Mouse (Mus musculus) embryo, embryonic 9.5 days (tissue): ENCODE measurements around the gene Tatdn2.

Experiments used
- DNase-seq: peaks from one replicate; pipeline ENCODE4 v3.0.0-alpha.2; 2017; ENCODE audit errors: extremely low spot score

Tatdn2 gene

DNA sequence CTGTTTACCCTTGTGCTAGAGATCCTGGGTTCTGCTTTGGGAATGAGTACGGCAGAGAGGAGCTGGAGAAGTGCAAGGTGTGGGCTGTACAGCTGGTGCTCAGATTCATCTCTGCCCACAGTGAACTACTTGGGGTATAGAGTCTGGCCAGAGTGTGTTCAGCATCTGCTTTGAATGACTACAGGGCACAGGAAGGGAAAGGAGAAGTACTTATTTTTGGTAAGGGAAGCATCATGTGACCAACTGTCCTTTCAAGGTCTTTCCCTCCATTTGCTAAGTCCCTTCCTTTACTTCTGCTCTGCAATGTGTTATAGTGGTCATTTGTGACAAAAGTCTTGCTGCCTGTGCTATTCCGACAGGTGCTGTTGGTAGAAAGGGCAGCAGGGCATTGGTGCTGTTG lies 17.4 kb downstream of the Tatdn2 start:
- no peak for DNase-seq

DNA sequence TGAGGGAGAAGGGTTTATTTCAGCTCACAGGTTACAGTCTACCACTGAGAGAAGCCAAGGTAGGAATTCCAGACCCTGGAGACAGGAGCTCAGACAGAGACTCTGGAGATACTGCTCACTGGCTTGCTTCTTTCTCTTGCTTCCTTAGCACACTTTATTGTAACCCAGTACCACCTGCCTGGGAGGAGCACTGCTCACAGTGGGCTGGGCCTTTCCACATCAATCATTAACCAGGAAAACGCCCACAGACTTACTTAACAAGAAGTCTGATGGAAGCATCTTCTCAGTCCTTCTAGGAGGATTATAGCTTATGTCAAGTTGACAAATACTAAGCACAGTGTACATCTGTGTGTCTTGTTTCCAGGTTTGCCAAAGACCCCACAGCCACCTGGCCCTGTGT lies 17.9 kb downstream of the Tatdn2 start:
- no peak for DNase-seq

DNA sequence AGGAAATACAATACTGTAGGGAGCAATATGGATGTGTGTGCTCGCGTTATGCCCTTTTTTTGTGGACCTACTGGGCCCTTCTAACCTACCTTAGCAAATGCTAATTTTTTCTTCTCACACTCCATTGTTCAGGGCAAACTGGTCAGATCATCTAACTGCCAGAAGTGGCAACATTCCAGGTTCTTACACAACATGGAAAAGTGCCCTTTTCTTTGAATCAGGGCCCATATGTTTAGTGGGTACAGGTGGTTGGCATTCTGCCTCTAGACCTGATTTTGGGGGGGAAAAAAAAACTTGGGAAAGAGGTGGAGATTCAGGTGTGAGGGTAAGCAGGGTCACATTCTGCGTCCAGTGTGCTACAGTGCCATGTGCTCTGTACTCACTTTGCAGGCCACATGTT lies 20.7 kb downstream of the Tatdn2 start:
- DNase-seq = no peak

DNA sequence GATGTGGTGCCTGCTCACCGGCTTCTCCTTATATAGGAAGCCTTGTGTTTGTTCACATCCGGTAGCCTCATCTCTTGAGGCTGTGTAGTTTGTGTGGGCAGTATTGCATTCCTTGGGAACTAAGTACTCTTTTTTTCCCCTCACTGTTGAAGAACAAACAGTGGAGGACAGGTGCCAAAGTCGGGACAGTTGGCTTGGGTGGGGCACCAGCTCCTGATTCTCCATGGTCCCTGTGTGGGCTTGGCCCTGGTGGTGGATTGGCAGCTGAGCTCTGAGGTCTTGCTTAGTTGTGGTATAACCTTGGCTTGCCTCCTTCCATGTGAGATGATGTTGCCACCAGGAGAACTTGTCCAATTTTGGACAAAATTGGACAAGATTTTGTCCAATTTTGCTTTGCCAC lies 23.0 kb downstream of the Tatdn2 start, which contains the start of gene Ghrl:
Ghrl (minus strand) TSS at position 3 of the 400 bp plus-strand sequence.
- no peak for DNase-seq

DNA sequence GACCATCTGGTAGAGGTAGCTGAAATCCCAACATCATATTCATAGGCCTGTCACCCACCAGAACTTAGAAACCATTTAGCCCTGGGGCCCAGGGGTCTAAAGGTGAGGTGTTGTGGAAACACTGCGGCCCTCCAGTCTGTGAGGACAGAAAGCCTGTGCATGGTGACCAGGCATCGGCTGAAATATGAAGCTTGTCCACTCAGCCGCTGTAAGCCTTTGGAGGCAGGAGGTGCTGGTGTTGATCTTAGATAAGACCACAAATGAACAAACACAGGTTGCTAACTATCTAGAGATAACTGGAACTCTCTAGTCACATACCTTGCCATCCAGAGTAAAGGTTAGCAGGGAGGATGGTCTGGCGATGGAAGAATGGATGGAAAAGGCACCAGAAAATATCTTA lies 24.2 kb downstream of the Tatdn2 start:
- no peak for DNase-seq

DNA sequence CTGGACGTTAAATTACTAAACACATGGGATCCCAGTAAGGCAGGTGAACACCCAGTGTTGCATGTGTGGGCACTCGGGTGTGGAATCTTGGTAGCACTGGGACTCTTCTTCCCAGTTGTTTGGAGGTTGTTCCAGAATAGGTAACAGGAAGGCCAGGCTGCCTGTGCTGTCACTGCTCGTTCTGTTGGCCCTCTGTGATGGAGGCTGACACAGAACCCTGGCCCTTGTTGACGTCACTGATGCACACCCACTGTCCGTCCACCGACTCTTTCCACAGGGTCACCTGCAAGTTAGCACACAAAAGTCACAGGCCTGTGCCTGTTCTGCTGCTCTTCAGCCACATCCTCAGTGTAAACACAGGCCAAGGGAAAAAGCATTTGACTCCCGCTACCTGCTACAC lies 31.3 kb downstream of the Tatdn2 start:
- no peak for DNase-seq

DNA sequence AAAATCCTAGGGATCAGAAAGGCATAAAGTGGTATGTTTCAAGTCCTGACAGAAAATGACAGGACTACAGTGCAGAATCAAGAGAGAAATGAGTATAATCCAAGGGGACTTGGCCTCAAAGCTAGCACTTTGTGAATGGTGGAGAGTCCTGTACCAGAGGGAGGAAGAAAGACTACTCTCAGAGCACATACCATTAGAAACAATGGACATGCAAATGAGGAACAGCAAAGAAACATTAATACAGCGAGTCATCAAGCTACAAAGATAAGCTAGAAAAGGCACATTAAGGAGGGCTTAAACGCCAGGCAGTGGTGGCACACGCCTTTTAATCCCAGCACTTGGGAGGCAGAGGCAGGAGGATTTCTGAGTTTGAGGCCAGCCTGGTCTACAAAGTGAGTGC lies 34.4 kb downstream of the Tatdn2 start:
- DNase-seq = no peak

DNA sequence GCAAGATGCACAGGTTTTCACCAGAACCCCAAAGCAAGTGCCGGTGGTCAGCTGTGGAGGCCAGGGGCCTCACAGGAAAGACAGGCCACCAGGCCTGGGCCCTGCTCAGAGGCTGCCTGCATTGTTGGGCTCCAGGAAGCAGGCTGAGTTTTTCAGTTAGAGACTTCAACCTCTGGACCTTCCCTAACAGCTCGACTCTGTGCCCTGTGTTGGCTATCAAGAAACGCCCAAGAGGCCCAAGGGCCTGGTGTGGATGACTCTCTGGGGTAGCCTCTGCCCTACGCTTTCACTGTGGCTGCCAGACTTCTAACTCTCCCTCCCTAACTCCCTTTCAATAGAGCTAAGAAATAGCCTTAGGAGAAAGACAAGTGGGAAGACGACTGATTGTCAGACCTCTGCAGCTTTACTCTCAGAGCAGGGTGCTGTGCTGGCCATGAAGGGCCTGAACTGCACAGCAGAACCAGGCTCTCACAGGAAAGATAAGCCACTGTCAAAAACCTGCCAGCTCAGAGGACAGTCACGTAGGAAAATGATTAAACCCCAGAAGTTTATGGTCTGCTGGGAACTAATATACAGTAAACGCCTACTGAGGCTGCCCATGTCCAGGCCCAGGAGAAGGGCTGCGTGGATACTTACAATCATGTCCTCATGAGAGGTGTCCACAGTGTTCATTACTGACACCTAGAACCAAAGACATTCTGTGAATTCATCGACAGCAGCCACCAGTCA lies 40.6 kb downstream of the Tatdn2 start:
- DNase-seq = no peak

DNA sequence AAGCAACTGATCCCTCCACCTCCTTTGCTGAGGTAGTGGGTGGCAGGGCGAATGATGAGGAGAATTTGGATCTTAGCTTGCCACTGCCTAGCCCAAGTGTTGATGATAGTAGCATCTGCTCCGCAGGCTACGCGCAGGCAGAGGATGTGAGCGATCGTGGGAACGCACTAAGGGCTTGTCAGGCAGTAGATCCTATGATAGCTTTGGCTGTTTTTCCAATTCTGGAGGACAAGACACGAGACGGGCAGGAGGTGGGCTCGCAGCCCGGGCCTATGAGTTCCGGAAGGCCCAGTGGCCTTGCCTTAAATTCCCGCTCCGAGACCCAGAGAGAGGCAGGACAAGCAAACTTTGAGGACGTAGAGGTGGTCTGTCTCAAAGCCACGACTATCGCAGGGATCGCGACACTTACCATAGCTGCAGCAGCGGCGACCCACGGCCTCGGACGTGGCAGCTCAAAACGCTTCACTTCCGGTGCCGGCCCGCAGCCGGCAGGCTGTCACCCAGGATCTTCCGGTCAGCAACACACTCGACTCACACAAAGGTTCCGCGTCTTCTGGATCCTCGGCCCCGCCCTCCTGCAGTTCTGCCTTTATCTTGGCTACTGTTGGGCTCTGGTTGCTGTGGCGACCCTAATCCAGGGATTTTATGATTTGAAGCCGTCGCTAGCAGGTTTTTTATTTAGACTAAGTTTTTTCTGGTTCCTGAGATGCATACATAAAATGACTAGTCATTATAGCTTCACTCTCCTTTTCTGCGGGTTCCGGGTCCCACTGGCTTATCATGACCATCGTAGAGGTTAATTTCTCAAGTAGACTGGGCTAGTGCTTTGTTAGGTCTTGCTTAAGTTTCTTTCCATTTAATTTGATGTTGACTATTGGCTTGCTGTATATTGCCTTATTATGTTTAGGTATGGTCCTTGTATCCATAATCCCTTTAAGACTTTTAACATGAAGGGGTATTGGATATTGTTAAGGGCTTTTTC lies 43.7 kb downstream of the Tatdn2 start, which contains the start of gene Sec13:
Sec13 (minus strand) TSS at position 508 of the 982 bp plus-strand sequence.
- DNase-seq = peak; percentile 92

DNA sequence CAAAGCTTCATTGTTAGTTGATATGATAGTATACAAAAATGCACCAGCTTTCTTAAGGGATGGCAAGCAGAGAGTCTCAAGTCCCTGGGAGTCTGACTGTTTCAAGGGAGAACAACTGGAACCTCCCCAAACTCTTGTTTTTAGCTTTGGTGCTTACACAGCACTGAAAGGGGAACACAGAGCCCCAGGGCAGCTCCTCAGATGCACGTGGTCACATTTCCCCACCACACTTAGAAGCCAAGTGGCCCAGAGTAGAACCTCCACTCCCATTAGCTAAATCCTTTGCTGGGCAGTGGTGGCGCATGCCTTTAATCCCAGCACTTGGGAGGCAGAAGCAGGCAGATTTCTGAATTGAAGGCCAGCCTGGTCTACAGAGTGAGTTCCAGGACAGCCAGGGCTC lies 44.6 kb downstream of the Tatdn2 start:
- no peak for DNase-seq

DNA sequence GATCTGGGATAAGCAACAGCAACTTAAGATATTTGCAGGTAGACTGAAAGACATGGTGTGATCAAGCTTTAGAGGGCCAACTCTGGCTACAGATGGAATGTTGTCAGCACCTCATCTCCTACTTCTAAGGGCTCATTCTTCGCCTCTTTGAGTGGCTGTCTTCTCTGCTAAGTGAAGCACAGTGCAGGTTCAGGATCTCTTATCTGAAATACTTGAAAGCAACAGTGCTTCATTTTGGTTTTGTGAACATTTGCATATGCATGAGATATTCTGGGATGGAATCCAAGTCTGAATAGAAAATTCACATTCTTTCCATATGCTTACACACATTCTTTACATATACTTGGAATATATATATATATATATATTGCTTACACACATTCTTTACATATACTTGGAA lies 45.5 kb downstream of the Tatdn2 start:
- no peak for DNase-seq

DNA sequence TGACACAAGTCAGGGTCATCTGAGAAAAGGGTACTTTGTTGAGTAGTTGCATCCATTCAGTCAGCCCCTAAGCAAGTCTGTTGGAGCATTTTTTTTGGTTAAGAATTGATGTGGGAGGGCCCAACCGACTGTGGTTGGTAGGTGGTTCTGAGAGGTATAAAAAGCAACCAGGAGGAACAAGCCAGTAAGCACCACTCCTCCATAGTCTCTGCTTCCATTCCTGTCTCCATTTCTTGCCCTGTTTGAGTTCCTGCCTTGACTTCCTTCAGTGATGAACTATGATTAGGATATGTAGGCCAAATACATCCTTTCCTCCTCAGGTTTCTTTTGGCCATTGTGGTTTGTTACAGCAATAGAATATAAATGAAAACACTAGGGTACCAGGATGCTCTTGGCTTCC lies 46.3 kb downstream of the Tatdn2 start:
- no peak for DNase-seq

DNA sequence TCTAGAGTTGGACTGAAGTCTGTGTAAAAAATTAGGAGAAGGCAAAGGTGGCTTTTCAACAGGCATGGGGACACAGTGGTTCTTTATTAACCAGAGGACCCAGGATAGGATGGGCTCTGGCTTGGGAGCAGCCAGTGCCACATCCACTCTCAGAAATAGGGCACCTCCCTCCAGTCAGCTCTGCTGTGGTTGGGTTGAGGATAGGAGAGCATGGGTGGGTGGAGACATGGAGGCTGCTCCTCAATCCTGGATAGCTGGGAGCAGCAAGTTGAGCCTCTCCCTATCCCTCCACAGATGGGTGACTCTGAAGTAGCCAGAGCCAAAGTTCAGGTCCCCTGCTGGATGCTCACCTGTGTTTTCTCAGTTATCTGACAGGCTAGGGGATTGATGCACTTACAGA lies 48.3 kb downstream of the Tatdn2 start:
- no peak for DNase-seq

DNA sequence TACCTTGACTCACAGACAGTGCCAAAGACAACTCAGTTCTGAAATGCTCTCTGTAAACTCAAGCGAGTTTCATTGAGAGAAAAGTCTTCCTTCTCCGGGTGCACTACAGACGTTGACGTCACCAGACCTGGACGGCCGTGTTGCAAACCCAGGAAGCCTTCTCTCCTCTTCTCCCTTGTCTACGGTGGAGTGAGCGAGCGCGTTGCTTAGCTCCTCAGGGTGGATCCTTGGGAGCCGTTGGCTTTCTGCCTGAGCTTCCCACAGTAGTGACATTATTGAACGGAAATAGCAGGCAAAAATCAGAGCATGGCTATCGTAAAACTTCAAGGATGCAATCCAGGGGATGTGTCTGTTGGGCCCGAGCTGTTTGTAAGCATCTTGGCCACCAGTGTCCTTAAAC lies 50.4 kb downstream of the Tatdn2 start:
- no peak for DNase-seq

DNA sequence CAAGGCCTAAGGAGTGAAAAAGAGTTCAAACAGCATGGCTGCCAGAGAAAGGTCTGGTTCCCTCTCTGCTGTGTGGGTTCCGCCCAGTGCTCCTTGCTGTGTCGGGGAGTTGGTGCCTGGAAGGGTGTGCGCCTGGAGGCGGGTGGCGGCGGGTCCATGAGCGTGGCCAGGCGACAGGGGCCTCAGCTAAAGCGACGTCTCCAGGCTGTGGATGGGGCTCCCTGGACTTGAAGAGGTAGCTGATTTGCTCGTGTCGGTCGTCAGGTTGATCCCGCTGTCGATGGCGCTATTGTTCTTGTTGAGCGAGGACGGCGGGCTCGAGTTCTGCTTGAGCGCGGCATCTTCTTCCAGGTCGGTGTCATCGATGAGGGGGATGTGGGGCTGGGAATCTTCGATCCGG lies 51.5 kb downstream of the Tatdn2 start:
- peak; percentile 25 for DNase-seq

DNA sequence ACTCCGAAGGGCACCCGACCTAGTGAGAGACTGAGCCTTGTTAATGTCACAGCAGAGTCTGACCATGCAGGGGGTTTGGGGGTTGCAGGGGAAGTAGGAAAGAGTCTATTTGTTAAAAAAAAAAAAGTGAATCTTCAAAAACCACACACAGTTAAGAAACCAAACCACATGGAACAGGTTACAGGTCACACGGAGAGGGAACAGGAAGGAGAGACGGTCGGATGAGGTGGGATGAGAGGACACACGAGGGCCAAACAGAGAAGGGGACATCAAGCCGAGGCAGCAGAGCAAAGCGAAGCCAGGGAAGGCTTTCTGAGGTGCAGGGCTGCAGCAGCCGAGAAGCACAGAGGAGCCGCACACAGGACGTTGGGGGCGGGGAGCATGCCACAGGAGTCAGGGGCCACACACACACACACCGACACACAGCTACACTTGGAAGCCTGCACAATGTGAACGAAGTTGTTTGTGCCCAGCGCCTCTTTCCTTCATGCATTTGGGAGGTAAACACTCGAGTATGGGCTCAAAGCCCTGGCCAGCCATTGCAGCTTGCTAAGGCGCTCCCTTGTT lies 52.4 kb downstream of the Tatdn2 start:
- DNase-seq = peak; percentile 5
